Mouse (Mus musculus) spleen, adult 10 weeks (tissue): Measurements from ENCODE around the gene AW549877. TPM values are rescaled to one million over a fixed set of nuclear protein-coding genes. Genes with fewer than 3 reads are reported as not detected.

ENCODE experiments used
- polyA plus RNA-seq: library from polyadenylated mRNA; stranded (reverse); fragments of 350-450 nt; fragmentation: Illumina TruSeq; extraction: RNeasy Lipid Tissue Mini Kit (QIAGEN cat#74804); gene quantifications from one replicate; pipeline ENCODE4 v1.2.3, GENCODE M21; 2015; ENCODE audit warnings: low replicate concordance; ENCODE audit not compliant: insufficient read depth

Gene AW549877
- polyA plus RNA-seq = 109 TPM

DNA sequence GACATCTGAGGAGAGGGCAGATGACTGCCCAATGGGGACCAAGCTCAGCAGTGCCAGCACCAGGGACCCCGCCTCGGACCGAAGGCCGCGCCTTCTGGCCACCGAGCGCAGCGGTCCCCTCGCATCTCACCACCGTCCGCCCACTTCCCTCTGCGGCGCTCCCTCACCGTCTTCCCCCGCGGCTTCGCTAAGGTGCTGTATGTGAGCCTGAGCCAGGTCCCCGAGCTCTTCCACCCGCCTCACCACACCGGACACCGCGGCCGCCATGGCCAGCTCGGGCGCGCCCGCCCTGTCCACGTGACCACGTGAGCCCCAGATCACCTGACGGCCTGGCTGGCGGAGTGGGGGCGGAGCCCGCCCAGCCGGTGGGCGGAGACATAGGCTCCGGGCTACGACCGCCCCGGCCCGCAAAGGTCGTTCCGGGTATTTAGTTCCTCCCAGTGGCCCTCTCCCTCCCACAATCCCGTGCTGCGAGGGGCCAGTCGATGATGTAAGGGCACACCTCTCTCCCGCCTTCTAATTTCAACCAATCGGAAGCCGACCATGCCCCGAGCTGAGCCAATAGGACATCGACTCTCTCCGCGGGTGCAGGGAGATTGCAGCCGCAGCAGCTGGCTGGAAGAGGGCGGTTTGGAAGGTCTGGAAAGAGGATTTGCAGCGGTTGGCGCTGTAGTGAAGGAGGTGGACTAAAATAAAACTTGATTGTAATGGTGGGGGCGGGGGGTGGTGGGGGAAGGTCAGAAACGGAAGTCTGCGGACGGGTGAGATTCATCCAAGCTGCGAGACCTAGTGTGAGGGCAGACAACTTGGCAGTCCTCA, at the start of gene AW549877:
Gene AW549877 (minus strand): TSS at position 297 of the 819 bp plus-strand sequence.

DNA sequence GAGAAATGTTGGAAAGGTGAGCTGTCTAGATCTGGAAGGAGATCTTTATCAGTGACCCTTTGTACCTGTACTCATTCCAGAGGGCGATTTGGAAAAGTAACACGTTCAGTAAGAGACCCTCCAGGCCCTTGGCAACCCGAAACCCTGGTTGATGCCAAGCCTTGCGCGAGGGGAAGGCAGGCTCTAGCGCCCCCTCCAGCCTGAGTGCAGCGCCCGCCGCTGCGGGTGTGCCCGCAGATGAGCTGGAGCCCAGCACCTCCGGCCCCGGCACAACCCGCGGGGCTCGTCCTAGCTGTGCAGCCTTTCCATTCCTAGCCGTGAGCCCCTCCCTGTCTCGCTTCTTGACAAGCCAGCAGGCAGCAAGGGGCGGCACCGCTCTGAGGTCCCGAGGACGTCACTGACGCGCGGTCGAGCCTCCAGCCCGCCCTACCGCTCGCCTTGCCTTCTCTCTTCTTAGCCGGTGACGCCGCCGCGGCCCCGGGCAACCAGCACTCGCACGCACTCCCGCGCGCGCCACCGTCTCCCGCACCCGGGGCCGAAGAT, 30.8 kb upstream of the AW549877 start, which contains the start of gene Oxct1:
Gene Oxct1 (plus strand): TSS at position 153 of the 543 bp plus-strand sequence.

DNA sequence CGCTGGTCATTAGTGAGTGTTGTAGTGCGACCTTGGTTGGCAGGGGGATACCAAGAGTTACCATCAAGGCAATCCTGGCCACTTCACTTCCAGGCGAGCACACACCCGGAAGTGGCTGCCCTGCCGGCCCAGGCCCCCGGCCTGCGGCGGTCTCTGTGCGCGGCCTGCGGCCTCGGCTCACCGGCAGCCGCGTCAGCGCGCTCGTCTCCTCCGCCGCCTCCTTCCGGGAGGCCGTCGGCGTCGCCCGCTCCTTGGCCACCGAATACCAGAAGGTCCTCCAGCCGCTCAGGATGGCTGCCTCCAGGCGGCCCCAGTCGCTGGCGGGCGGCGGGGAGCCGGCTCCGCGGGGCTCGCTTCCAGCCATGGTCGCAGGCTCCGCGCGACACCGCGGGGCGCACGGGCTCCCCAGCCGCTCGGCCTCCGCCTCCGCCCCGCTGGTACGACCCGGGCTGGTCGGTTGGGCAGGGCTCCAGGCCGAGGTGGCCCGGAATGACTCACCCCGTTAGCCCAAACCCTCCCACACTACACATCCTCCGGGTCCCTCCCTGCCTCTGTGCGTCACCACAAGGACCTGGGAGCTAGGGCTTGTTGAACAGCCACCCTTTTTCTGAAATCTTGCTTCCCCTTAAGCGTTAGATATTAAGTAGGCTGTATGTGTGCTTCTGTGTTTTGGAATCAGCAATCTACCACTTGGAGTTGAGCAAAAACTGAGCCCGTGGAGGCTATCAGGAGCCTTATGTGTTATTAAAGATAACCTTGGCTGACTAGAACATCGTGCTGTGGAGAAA, 16.3 kb downstream of the AW549877 start, which contains the start of gene Fbxo4:
Gene Fbxo4 (minus strand): TSS at position 513 of the 788 bp plus-strand sequence.

Other genes starting within 250 kb of the AW549877 start
- 25.5 TPM for gene Fbxo4, start 16.2 kb downstream of the AW549877 start, polyA plus RNA-seq
- gene Oxct1, start 30.6 kb upstream of the AW549877 start, polyA plus RNA-seq = 76.3 TPM